Mouse (Mus musculus) neural tube, embryonic 11.5 days (tissue): ENCODE measurements around the gene Bpnt1. TPM values are rescaled to one million over a fixed set of nuclear protein-coding genes. Genes with fewer than 3 reads are reported as not detected.

Experiments
- ATAC-seq: fragments of 200-750 bp; cut with Nextera tagmentation; 2 replicates; pipeline ENCODE4 v1.8.0; 2017; ENCODE audit warnings: moderate number of reproducible peaks, mild to moderate bottlenecking, moderate TSS enrichment, moderate library complexity; ENCODE audit not compliant: insufficient read depth, low FRiP score, low TSS enrichment
- DNase-seq: peaks from one replicate; pipeline ENCODE4 v3.0.0-alpha.2; 2015; ENCODE audit warnings: low spot score
- H3K27ac ChIP-seq: fragments of 300-500 bp; sonication (generic); 2 replicates; pipeline ENCODE4 v1.5.1; 2014; ENCODE audit warnings: low read depth, mild to moderate bottlenecking, low read length
- H3K27me3 ChIP-seq: fragments of 300-500 bp; sonication (generic); 2 replicates; pipeline ENCODE4 v1.6.1; 2014; ENCODE audit warnings: mild to moderate bottlenecking, low read length, mixed read lengths; ENCODE audit not compliant: control insufficient read depth, insufficient read depth
- H3K36me3 ChIP-seq: fragments of 300-500 bp; sonication (generic); 2 replicates; pipeline ENCODE4 v1.6.1; 2014; ENCODE audit warnings: mild to moderate bottlenecking, low read length, moderate library complexity, mixed read lengths; ENCODE audit not compliant: control insufficient read depth, insufficient read depth
- H3K4me1 ChIP-seq: fragments of 300-500 bp; sonication (generic); 2 replicates; pipeline ENCODE4 v1.6.1; 2014; ENCODE audit warnings: low read length, mixed read lengths; ENCODE audit not compliant: control insufficient read depth, insufficient read depth
- H3K4me2 ChIP-seq: fragments of 300-500 bp; sonication (generic); 2 replicates; pipeline ENCODE4 v1.6.1; 2014; ENCODE audit warnings: low read depth, mild to moderate bottlenecking, moderate library complexity
- H3K4me3 ChIP-seq: fragments of 300-500 bp; sonication (generic); 2 replicates; pipeline ENCODE4 v1.5.1; 2014; ENCODE audit warnings: low read depth, low read length
- H3K9ac ChIP-seq: fragments of 300-500 bp; sonication (generic); 2 replicates; pipeline ENCODE4 v1.6.1; 2014; ENCODE audit warnings: mild to moderate bottlenecking, low read length
- H3K9me3 ChIP-seq: fragments of 300-500 bp; sonication (generic); 2 replicates; pipeline ENCODE4 v1.6.1; 2016; ENCODE audit warnings: low read length; ENCODE audit not compliant: control insufficient read depth
- WGBS: fragments of 180-500 bp; shearing (Covaris S2); extraction: QIAGEN DNeasy Blood & Tissue Kit; methylation state at CpG from one replicate; pipeline ENCODE4 v1.1.7; 2014; 5-methylcytosine and 5-hydroxymethylcytosine counted together
- polyA plus RNA-seq: library from polyadenylated mRNA; unstranded; fragments of >200 nt; fragmentation: Nextera tagmentation; extraction: Ambion mirVana; gene quantifications from 2 replicates; pipeline ENCODE4 v1.2.1, GENCODE M21; 2014

The Bpnt1 gene
- polyA plus RNA-seq, 1 experiment from 2014 or later, result 24.3 TPM

GRCm38 (mm10) chr1:185296850-185297249 lies 35.1 kb upstream of the Bpnt1 start:
- 0 out of 2 replicates have a peak, but pooled peaks cover 2% of the 10 kb centered on the region for H3K36me3 ChIP-seq
- H3K27ac ChIP-seq, result no peak overlapping the region
- H3K9me3 ChIP-seq, result no peaks in the 10 kb centered on the region
- ATAC-seq (no peak), DNase-seq (no peak)
- H3K4me1 ChIP-seq, result no peaks in the 10 kb centered on the region
- no peak overlapping the region for H3K4me2 ChIP-seq
- WGBS, result 91% methylated on average over 7 of the region's 7 CpGs
- no peak overlapping the region for H3K4me3 ChIP-seq
- no peaks in the 10 kb centered on the region for H3K27me3 ChIP-seq
- no peak overlapping the region for H3K9ac ChIP-seq

DNA sequence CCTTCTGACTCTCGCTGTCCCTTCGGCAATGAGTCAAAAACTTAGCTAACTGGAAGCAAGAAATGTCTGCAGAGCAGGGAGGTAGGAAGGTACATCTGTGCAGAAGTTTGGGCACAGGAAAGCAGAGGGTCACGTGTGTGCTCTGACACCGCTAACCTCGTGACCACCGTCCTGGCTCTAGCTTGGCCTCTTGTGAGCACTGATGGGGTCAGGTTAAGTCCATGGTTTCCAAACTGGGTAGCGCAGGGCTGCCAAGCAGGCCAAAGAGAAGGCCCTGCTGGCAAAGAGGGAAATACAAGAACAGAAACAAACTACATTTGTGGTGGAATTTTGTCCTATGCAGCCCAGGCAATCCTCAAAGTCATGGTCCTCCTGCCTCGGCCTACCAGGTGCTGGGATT lies 33.5 kb upstream of the Bpnt1 start:
- ATAC-seq, result no peak
- no peaks in the 10 kb centered on the region for H3K4me1 ChIP-seq
- no peak overlapping the region for H3K4me3 ChIP-seq
- H3K9me3 ChIP-seq, result no peaks in the 10 kb centered on the region
- no peak for DNase-seq
- no peak overlapping the region for H3K4me2 ChIP-seq
- 98% methylated on average over 8 of the region's 8 CpGs for WGBS
- no peak overlapping the region for H3K9ac ChIP-seq
- H3K27ac ChIP-seq, result no peak overlapping the region
- H3K36me3 ChIP-seq, result peaks cover 6% of the 10 kb centered on the region; the same call in 1 of the 2 replicates
- no peaks in the 10 kb centered on the region for H3K27me3 ChIP-seq

- DNase-seq (no peak), ATAC-seq (no peak)
- Histone ChIP-seq H3K27ac (no peak overlapping the region), H3K9ac (no peak overlapping the region), H3K27me3 (no peaks in the 10 kb centered on the region), H3K9me3 (no peaks in the 10 kb centered on the region), H3K4me3 (no peak overlapping the region), H3K4me1 (no peaks in the 10 kb centered on the region), H3K36me3 (peaks cover 7% of the 10 kb centered on the region), H3K4me2 (no peak overlapping the region)
- 94% methylated on average over 6 of the region's 6 CpGs for WGBS
These were observed 29.1 kb upstream of the Bpnt1 start for GRCm38 (mm10) chr1:185302816-185303215.

DNA sequence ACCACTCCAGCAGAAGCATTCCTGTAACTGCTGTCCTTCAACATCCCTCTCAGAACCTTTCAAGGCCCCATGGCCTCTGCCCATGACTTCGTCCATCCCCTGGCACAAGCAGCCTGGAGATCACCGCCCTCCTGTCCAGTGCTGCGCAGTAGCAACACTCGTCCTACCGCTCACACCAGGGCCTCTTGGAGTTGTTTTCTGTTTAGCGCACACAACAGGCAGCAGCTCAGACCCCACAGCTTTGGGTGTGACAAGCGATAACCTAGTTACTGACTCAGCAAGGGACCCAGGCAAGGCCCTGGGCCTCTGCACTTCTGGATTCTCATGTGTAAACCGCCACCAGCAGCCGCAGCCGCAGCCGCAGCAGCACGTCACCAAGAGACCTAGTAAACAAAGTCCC lies 25.1 kb upstream of the Bpnt1 start:
- H3K9ac ChIP-seq, result no peak overlapping the region
- WGBS, result 96% methylated on average over 12 of the region's 12 CpGs
- no peak for ATAC-seq

DNA sequence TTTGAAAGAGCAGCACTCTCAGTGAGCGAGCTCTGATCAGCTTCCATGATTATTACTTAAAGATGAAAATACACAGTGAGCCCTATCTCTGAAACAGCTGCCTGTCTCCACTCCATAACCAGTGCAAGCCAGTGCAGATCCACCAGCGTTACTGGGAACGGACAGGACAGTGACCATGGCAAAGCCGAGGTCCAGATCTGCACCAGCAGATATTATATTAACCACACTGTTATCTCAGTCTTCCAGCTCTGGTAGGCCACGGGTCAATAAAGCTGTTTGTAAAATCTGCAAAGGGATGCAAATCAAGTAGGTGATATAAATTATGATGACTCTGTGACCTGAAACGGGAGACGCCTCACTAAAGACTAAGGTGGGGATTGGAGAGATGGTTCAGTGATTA lies 24.3 kb upstream of the Bpnt1 start:
- H3K36me3 ChIP-seq, result peaks cover 7% of the 10 kb centered on the region

More for the DNA sequence above, 25.1 kb upstream of the Bpnt1 start:
- Histone ChIP-seq H3K27me3 (no peaks in the 10 kb centered on the region), H3K4me3 (no peak overlapping the region), H3K27ac (no peak overlapping the region), H3K4me2 (no peak overlapping the region), H3K36me3 (peaks cover 7% of the 10 kb centered on the region), H3K9me3 (no peaks in the 10 kb centered on the region), H3K4me1 (no peaks in the 10 kb centered on the region)
- DNase-seq, result no peak

GRCm38 (mm10) chr1:185308334-185308733 lies 23.6 kb upstream of the Bpnt1 start:
- no peaks in the 10 kb centered on the region for H3K4me1 ChIP-seq
- DNase-seq (no peak), ATAC-seq (no peak)
- H3K9me3 ChIP-seq, result no peaks in the 10 kb centered on the region
- 100% methylated on average over 2 of the region's 2 CpGs for WGBS
- no peak overlapping the region for H3K27ac ChIP-seq
- no peak overlapping the region for H3K4me2 ChIP-seq
- peaks cover 4% of the 10 kb centered on the region for H3K36me3 ChIP-seq
- H3K27me3 ChIP-seq, result no peaks in the 10 kb centered on the region
- no peak overlapping the region for H3K9ac ChIP-seq
- no peak overlapping the region for H3K4me3 ChIP-seq

More for the DNA sequence above, 24.3 kb upstream of the Bpnt1 start:
- H3K27me3 ChIP-seq, result no peaks in the 10 kb centered on the region
- ATAC-seq (no peak), DNase-seq (no peak)
- no peak overlapping the region for H3K4me2 ChIP-seq
- H3K9ac ChIP-seq, result no peak overlapping the region
- H3K4me3 ChIP-seq, result no peak overlapping the region
- H3K4me1 ChIP-seq, result no peaks in the 10 kb centered on the region
- no peak overlapping the region for H3K27ac ChIP-seq
- H3K9me3 ChIP-seq, result no peaks in the 10 kb centered on the region
- WGBS, result 95% methylated on average over 7 of the region's 7 CpGs

DNA sequence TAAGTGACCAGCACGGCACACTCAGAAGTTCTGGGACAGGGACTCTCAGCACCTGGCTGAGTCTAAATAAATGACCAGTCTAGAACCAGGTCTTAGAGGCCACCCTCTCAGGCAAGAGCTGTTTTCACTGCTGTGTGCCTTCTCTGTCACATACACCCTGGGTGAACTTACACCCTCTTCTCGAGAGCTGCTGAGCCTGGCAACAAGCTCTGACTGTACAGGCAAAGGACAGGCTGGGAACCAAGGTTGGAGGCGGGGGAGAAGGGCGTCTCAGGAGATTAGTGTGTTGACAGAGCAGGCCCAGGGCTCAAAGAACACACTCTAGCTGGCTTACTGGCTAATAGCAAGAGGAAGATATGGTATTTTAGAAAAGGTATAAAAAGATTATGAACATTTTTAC lies 23.0 kb upstream of the Bpnt1 start:
- Histone ChIP-seq H3K36me3 (peaks cover 4% of the 10 kb centered on the region), H3K4me2 (no peak overlapping the region), H3K27me3 (no peaks in the 10 kb centered on the region), H3K4me3 (no peak overlapping the region), H3K4me1 (no peaks in the 10 kb centered on the region), H3K9me3 (no peaks in the 10 kb centered on the region), H3K27ac (no peak overlapping the region), H3K9ac (no peak overlapping the region)
- ATAC-seq (no peak), DNase-seq (no peak)
- WGBS, result 88% methylated on average over 4 of the region's 4 CpGs

DNA sequence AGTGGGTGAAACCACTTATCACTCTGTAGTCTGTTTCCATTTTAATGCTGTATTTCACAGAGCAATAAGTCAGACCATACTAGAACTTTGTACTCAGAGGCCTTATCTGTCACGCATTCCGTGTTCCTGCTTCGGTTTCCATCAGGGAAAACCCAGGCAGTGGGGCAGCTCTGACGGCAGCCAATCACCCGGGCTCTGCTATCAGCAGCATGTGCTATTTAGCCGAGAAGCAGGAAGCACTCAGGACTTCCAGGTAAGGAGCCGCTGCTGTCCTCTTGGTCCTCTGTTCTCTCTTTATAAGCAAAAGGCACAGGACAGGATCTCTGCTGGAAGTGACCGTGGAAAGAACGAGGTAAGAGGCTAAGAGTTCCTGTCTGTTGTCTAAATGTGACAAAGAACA lies 20.0 kb upstream of the Bpnt1 start:
- no peak overlapping the region for H3K4me2 ChIP-seq
- no peaks in the 10 kb centered on the region for H3K9me3 ChIP-seq
- 92% methylated on average over 9 of the region's 9 CpGs for WGBS
- no peaks in the 10 kb centered on the region for H3K27me3 ChIP-seq
- peaks cover 4% of the 10 kb centered on the region for H3K36me3 ChIP-seq
- no peak overlapping the region for H3K4me3 ChIP-seq
- no peak for DNase-seq
- H3K9ac ChIP-seq, result no peak overlapping the region
- no peaks in the 10 kb centered on the region for H3K4me1 ChIP-seq
- no peak overlapping the region for H3K27ac ChIP-seq
- ATAC-seq, result no peak

DNA sequence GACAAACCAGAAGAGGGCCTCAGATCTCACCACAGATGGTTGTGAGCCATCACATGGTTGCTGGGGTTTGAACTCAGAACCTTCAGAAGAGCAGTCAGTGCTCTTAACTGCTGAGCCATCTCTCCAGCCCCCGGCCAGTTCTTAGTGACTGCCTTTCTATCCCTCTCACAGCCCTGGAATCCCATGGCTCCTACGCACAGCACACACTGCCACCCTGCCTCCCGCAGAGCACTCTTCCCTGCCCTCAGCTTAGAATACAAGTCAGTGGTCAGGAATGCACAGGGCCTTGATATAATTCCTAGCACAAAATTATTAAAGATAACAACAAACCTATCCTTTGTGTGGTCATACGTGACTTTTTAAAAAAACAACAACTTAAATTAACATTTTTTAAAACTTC lies 17.4 kb upstream of the Bpnt1 start:
- H3K27me3 ChIP-seq, result no peaks in the 10 kb centered on the region
- no peaks in the 10 kb centered on the region for H3K4me1 ChIP-seq
- ATAC-seq, result no peak
- no peak overlapping the region for H3K4me3 ChIP-seq
- no peak for DNase-seq
- no peak overlapping the region for H3K4me2 ChIP-seq
- H3K27ac ChIP-seq, result no peak overlapping the region
- no peaks in the 10 kb centered on the region for H3K9me3 ChIP-seq
- H3K36me3 ChIP-seq, result peaks cover 4% of the 10 kb centered on the region
- WGBS, result 90% methylated on average over 4 of the region's 4 CpGs
- no peak overlapping the region for H3K9ac ChIP-seq
